Mouse (Mus musculus): ENCODE measurements around the gene Scin.

The Scin gene

DNA sequence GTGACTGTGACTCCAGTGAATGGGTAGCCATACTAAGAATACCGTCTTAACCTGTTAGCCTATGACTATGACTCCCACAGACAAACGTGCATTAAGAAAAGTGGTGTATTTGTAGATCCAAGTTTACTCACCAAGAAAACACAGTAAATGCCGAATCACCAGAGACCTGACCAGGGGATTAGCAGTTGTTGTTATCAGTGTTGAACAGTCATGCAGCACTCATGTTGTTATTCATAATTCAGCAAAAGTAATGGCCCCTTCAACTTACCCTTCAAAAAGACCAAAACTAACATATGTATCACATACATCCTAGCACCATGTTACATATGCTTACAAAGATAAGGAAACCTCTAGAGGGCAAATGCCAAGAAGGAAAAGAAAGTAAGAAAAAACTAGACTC lies 106.6 kb downstream of the Scin start:
- no peak for DNase-seq (ENCODE audit: low read depth, low spot score)

DNA sequence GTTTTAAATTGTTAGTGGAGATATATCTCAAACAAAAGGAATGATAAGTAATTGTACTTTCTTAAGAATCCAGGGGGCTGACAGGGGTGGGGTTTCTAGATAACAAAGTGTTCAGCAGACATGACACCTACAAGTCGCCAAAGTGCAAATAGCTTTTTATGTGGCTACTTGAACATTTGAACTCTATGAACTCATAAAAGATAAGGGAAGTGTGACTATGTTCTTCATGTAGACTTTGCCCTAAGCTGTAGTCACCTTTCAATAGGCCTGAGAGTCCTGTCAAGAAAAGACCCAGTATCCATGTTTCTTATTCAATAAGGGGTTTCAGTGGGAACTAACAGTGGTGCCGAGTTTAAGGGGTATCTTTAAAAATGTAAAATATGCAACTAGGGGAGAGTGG lies 110.1 kb downstream of the Scin start:
- no peak for DNase-seq (ENCODE audit: low read depth, low spot score)

DNA sequence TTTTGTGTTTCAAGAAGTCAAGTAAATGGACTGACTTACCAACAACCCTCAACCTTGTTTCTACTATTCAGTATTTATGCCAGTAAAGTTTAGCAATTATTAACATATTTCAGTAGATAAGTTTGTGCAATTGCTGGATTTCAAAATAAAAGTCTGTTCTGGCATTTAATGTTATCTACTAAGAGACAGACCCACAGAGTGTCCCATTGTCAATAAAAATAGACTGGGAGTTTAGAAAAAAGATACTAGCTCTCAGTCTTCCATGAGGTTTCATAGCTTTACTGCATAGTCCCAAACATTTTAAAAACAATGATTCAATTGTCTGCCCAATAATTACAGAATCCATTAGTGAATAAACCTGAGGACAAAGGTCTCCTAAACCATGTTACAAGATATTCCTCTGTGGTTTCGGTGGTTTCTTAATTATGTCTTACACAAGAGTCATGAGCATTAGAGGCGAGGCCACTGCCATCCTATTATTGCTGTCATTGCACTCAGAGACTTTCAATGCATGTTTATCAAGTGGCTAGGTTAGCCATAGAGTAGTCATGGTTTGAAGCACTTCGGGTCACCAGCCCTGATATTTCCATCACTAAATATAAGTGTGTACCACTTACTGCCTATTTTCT lies 110.9 kb downstream of the Scin start:
- DNase-seq (ENCODE audit: low read depth, low spot score): no peak

- DNase-seq (ENCODE audit: low read depth, low spot score): no peak
Measured at GRCm38 (mm10) chr12:40022344-40022743, 111.7 kb downstream of the Scin start.

GRCm38 (mm10) chr12:40017955-40018505 lies 116.0 kb downstream of the Scin start:
- no peak for DNase-seq (ENCODE audit: low read depth, low spot score)

DNA sequence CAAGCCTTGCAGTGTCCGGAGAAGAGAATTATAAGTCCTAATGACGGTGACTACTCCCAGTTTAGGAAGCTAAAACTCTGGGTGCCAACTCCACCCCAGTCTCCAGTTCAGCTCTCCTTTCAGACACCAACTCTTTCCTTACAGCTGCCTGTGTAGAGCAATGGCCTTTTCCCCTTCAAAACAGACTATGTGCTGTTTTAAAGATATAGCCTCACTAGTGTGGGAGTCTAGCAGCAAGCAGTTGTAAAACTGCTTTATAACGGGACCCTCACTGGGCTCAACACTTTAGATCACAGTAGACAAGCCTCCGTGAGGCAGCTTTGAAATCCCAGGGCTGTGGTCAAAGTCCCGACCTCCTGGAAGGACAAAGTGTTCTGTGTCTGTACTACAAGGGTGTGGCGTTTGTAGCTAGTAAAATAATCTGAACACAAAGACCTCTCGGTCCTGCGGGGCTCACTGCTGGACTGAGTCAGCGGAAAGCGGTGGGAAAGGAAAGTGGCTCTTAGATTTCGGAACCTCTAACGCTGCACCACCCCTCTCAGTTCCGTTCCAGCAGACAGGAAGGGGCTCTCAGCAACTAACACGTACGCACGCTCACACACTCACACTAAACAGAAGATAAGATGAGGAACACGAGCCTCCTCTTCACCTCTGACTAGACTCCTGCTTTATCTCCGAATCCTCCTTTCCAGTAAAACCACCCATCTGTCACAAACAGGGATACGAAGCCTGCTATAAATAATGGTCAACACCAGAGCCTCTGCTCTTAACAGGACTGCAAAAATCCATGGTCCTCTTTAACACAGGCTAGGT lies 117.2 kb downstream of the Scin start:
- DNase-seq (ENCODE audit: low read depth, low spot score): no peak

DNA sequence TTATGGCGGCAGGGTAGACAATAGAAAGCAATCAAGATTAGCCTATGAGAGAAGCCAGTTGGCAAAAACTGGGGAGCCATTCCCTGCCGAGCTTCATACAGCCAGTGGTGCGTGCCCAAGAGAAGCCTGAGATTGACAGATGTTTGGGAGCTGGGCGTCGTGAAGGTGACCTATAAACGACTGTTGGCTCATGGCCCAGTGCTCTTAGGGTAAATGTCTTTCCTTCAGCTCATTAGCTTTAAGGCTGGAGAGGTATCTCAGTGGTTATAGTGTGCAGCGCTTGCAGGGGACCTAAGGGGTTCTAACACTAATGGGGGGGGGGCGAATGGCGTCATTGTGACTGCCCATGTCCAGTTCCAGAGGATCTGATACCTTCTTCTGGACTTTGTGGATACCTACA lies 118.0 kb downstream of the Scin start:
- no peak for DNase-seq (ENCODE audit: low read depth, low spot score)

- no peak for DNase-seq (ENCODE audit: low read depth, low spot score)
Measured at GRCm38 (mm10) chr12:40009866-40010265, 124.2 kb downstream of the Scin start.
